Comparison of ENCODE assay signal across 8 mouse cellular contexts in genomic region chr10:60815855-60816254, GRCm38 (mm10). TPM values are rescaled to one million over a fixed set of nuclear protein-coding genes. Genes with fewer than 3 reads are reported as not detected.
DNase-seq lines count a peak whose midpoint lies in the region; ATAC-seq and TF ChIP-seq lines count a peak whose summit lies in the region.

No protein-coding gene starts in this region.

- no peaks in the 10 kb centered on the region for H3K36me3 ChIP-seq in midbrain, embryonic 10.5 days
- no peaks in the 10 kb centered on the region for H3K36me3 ChIP-seq in midbrain, embryonic 15.5 days (replicated peaks)
- H3K36me3 ChIP-seq in hindbrain, embryonic 12.5 days: no peaks in the 10 kb centered on the region
- H3K36me3 ChIP-seq in stomach, embryonic 15.5 days: no peaks in the 10 kb centered on the region

- DNase-seq in heart, adult 11 months: peak; percentile 91
- no peak for DNase-seq in heart, postnatal 25 days (ENCODE audit: low spot score)
- DNase-seq in midbrain, embryonic 10.5 days (ENCODE audit: low spot score): peak; percentile 38
- no peak for DNase-seq in gastrocnemius, adult 2 months
- DNase-seq in right cerebral cortex, postnatal 4 days: no peak

- H3K4me3 ChIP-seq in midbrain, embryonic 10.5 days: no peak overlapping the region
- H3K4me3 ChIP-seq in midbrain, embryonic 15.5 days: no peak overlapping the region
- H3K4me3 ChIP-seq in hindbrain, embryonic 12.5 days: no peak overlapping the region
- no peak overlapping the region for H3K4me3 ChIP-seq in stomach, embryonic 15.5 days (replicated peaks)
- no peak overlapping the region for H3K4me3 ChIP-seq in gastrocnemius, adult 2 months

- no peak for TF ChIP-seq CTCF in gastrocnemius, adult 2 months (IDR thresholded peaks at IDR 0.05)

- H3K27ac ChIP-seq in midbrain, embryonic 10.5 days (replicated peaks): peak overlapping the region; percentile 68
- H3K27ac ChIP-seq in midbrain, embryonic 15.5 days: no peak overlapping the region; the same call in 1 of the 2 replicates
- peak overlapping the region; percentile 35 for H3K27ac ChIP-seq in hindbrain, embryonic 12.5 days
- 0 out of 2 replicates have a peak overlapping the region, but pooled peaks have one; percentile 44 for H3K27ac ChIP-seq in stomach, embryonic 15.5 days
- H3K27ac ChIP-seq in gastrocnemius, adult 2 months: no peak overlapping the region

- peaks cover 91% of the 10 kb centered on the region for H3K27me3 ChIP-seq in midbrain, embryonic 10.5 days (ENCODE audit: low read depth, poor library complexity, severe bottlenecking)
- peaks cover 9% of the 10 kb centered on the region for H3K27me3 ChIP-seq in midbrain, embryonic 15.5 days (replicated peaks)
- H3K27me3 ChIP-seq in hindbrain, embryonic 12.5 days: peaks cover 40% of the 10 kb centered on the region
- no peaks in the 10 kb centered on the region for H3K27me3 ChIP-seq in stomach, embryonic 15.5 days (replicated peaks)

- intact Hi-C loops in heart, postnatal 25 days (cut with DNase I): no loop called here
- intact Hi-C loops in gastrocnemius, adult 2 months (cut with DNase I): no loop called here

- H3K9ac ChIP-seq in midbrain, embryonic 15.5 days: no peak overlapping the region
- no peak overlapping the region for H3K9ac ChIP-seq in hindbrain, embryonic 12.5 days
- H3K9ac ChIP-seq in stomach, embryonic 15.5 days: no peak overlapping the region

- no peak overlapping the region for H3K4me2 ChIP-seq in midbrain, embryonic 15.5 days
- H3K4me2 ChIP-seq in hindbrain, embryonic 12.5 days (replicated peaks): no peak overlapping the region
- no peak overlapping the region for H3K4me2 ChIP-seq in stomach, embryonic 15.5 days

- ATAC-seq in midbrain, embryonic 15.5 days (replicated peaks): no peak
- ATAC-seq in hindbrain, embryonic 12.5 days (ENCODE audit: low FRiP score): no peak
- no peak; the same call in 1 of the 2 replicates for ATAC-seq in stomach, embryonic 15.5 days (ENCODE audit: insufficient read depth, low FRiP score, low read depth)

- no peaks in the 10 kb centered on the region for H3K9me3 ChIP-seq in midbrain, embryonic 10.5 days (replicated peaks)
- no peaks in the 10 kb centered on the region for H3K9me3 ChIP-seq in midbrain, embryonic 15.5 days
- H3K9me3 ChIP-seq in hindbrain, embryonic 12.5 days (replicated peaks): no peaks in the 10 kb centered on the region
- H3K9me3 ChIP-seq in stomach, embryonic 15.5 days: no peaks in the 10 kb centered on the region

- peaks cover 78% of the 10 kb centered on the region for H3K4me1 ChIP-seq in midbrain, embryonic 10.5 days
- H3K4me1 ChIP-seq in midbrain, embryonic 15.5 days: peaks cover 46% of the 10 kb centered on the region
- peaks cover 62% of the 10 kb centered on the region for H3K4me1 ChIP-seq in hindbrain, embryonic 12.5 days
- H3K4me1 ChIP-seq in stomach, embryonic 15.5 days: peaks cover 61% of the 10 kb centered on the region

- WGBS in midbrain, embryonic 10.5 days: 9% methylated on average over 1 of the region's 1 CpGs
- 12% methylated on average over 1 of the region's 1 CpGs for WGBS in midbrain, embryonic 15.5 days
- 0% methylated on average over 1 of the region's 1 CpGs for WGBS in hindbrain, embryonic 12.5 days
- 21% methylated on average over 1 of the region's 1 CpGs for WGBS in stomach, embryonic 15.5 days

RNA-seq across cellular contexts. Expression of gene Unc5b, which starts 15.5 kb away (rescaled TPM):
- 10 to 100 TPM; 15.2 to 18.4 TPM for total RNA-seq in heart, postnatal 25 days (2021)
- polyA plus RNA-seq in midbrain, embryonic 10.5 days (2016; fragmentation: Nextera tagmentation; extraction: Ambion mirVana): 2.7 and 3.2 TPM in 2 replicates
- polyA plus RNA-seq in midbrain, embryonic 15.5 days (2015; fragmentation: Nextera tagmentation; extraction: Ambion mirVana): 2.8 and 2.9 TPM in 2 replicates
- 3.4 and 4.3 TPM in 2 replicates for polyA plus RNA-seq in hindbrain, embryonic 12.5 days (2016; fragmentation: Nextera tagmentation; extraction: Ambion mirVana)
- polyA plus RNA-seq in stomach, embryonic 15.5 days (2015; fragmentation: Nextera tagmentation; extraction: Ambion mirVana): 3.8 and 4.0 TPM in 2 replicates
- total RNA-seq in gastrocnemius, adult 2 months (2021): 1 to 10 TPM; 1.4 to 2.9 TPM

Comparison
In these comparisons a context has a peak if more than half of its experiments do, and no peak if none do; other contexts are left out.
1. DNase-seq: peak in heart, adult 11 months (single experiment) and midbrain, embryonic 10.5 days (single experiment); none in heart, postnatal 25 days (single experiment), gastrocnemius, adult 2 months (single experiment) and right cerebral cortex, postnatal 4 days (single experiment).
2. H3K27ac ChIP-seq: peak in midbrain, embryonic 10.5 days (single experiment), hindbrain, embryonic 12.5 days (single experiment) and stomach, embryonic 15.5 days (single experiment); none in midbrain, embryonic 15.5 days (single experiment) and gastrocnemius, adult 2 months (single experiment).